ENCODE assay signal across 26 mouse cellular contexts in the genomic region with DNA sequence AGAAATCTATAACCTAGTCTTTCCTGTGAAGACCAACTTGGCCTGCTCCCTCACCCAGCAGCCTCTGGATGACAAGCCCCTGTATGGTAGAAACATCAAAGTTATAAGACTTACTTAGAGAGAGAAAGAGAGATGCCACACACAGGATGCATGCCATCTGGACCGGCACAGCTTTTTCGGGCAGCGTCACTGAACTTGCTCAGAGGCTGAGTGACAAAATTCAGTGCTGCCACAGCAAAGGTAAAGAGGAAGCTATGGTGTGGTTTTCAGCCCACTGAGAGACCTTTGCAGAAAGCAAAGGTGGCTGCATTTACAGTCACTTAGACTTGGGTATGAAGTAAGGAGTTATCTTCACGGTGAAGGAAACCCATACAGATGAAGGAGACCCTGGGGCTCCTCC. TPM values are rescaled to one million over a fixed set of nuclear protein-coding genes. Genes with fewer than 3 reads are reported as not detected.
A peak's percentile ranks its signal among the peaks of the same experiment; 100 is the strongest.
DNase-seq lines count a peak whose midpoint lies in the region; ATAC-seq and TF ChIP-seq lines count a peak whose summit lies in the region.
"Had no signal": no experiment of that assay in that cellular context is flagged by ENCODE, and none has a peak within 500 bp of the region (broad histone marks: within the 10 kb centered on the region; RNA-seq: fewer than 3 reads in every experiment).

Gene Cd101, minus strand, starts transcription at position 218 of the 400 bp plus-strand sequence.

- H3K27ac ChIP-seq in thymus, adult 2 months (ENCODE audit: control insufficient read depth, insufficient read depth, low read length) = peak within 1 kb of the TSS; percentile 13; the same call in 1 of the 2 replicates
- H3K27ac ChIP-seq: embryonic facial prominence, embryonic 10.5 days; heart, adult 2 months; hindbrain, embryonic 10.5 days; hindbrain, postnatal 0 days; limb, embryonic 13.5 days; liver, embryonic 13.5 days; lung, embryonic 15.5 days; midbrain, embryonic 13.5 days; neural tube, embryonic 13.5 days had no signal

- no peak for TF ChIP-seq POLR2A in thymus, adult 2 months (IDR thresholded peaks at IDR 0.05; ENCODE audit: control insufficient read depth, extremely low read depth, insufficient read depth, low read length, poor library complexity)

- peaks cover 21% of the 10 kb centered on the region for H3K4me1 ChIP-seq in thymus, adult 2 months (replicated peaks; ENCODE audit: control insufficient read depth, insufficient read depth, low read length)
- H3K4me1 ChIP-seq: hindbrain, embryonic 10.5 days; midbrain, embryonic 13.5 days; neural tube, embryonic 13.5 days had no signal

- WGBS in thymus, adult 2 months = 6% methylated on average over 4 of the region's 4 CpGs

- peak; percentile 64 for ATAC-seq in inflammation-experienced regulatory T-cells, adult 6 months
- ATAC-seq: hindbrain, postnatal 0 days; midbrain, embryonic 13.5 days had no signal

- TF ChIP-seq CTCF in thymus, adult 2 months (IDR thresholded peaks at IDR 0.05; ENCODE audit: borderline replicate concordance, control insufficient read depth, extremely low read depth, insufficient read depth, low read length, poor library complexity) = no peak

- no peaks in the 10 kb centered on the region for H3K36me3 ChIP-seq in thymus, adult 2 months (ENCODE audit: control insufficient read depth, insufficient read depth, low read length)
- H3K36me3 ChIP-seq: embryonic facial prominence, embryonic 10.5 days; heart, embryonic 15.5 days; hindbrain, embryonic 10.5 days; limb, embryonic 13.5 days; liver, embryonic 13.5 days; lung, embryonic 15.5 days; midbrain, embryonic 13.5 days; neural tube, embryonic 13.5 days had no signal

- H3K27me3 ChIP-seq in thymus, adult 2 months (ENCODE audit: control insufficient read depth, insufficient read depth, low read length) = no peaks in the 10 kb centered on the region
- H3K27me3 ChIP-seq: heart, embryonic 15.5 days; limb, embryonic 13.5 days; liver, embryonic 13.5 days; lung, embryonic 15.5 days; midbrain, embryonic 13.5 days; neural tube, embryonic 13.5 days had no signal

- H3K4me3 ChIP-seq in thymus, adult 2 months (ENCODE audit: control insufficient read depth, insufficient read depth, low read length) = no peak within 1 kb of the TSS
- H3K4me3 ChIP-seq: embryonic facial prominence, embryonic 10.5 days; heart, adult 2 months; heart, embryonic 15.5 days; hindbrain, embryonic 10.5 days; limb, embryonic 13.5 days; liver, embryonic 13.5 days; lung, embryonic 15.5 days; midbrain, embryonic 13.5 days; neural tube, embryonic 13.5 days had no signal

- peak; percentile 74 for DNase-seq in CD4-positive helper T cell, adult 2 months (ENCODE audit: low read depth, low spot score)
- DNase-seq in T-cell, adult 2 months (ENCODE audit: low spot score) = peak; percentile 83
- peak; percentile 72 for DNase-seq in thymus, adult 2 months
- DNase-seq in cerebellum, postnatal 36 days = no peak
- DNase-seq in embryo, embryonic 9.5 days (ENCODE audit: extremely low spot score) = no peak
- no peak for DNase-seq in cerebellum, postnatal 14 days
- no peak for DNase-seq in left cerebral cortex, adult 11 months (ENCODE audit: low spot score)
- DNase-seq: adrenal gland, postnatal 10 days; cerebellum, adult 11-12 months; cerebellum, postnatal 25 days; gastrocnemius, postnatal 14 days; heart, adult 2 months; kidney, adult 9 months; kidney, postnatal 36 days; liver, embryonic 13.5 days; right cerebral cortex, postnatal 14 days; spleen, adult 18-20 months had no signal

RNA-seq across cellular contexts. Expression of gene Cd101, which starts in this region (rescaled TPM):
- 10 to 100 TPM; 10.9 to 26.5 (median 26.5) TPM for polyA plus RNA-seq in inflammation-experienced regulatory T-cells, adult 6 months (2017; shearing (Covaris generic))
- 1.4 and 1.6 TPM in 2 replicates for polyA plus RNA-seq in thymus, adult 2 months (2012; rRNA removed)
- polyA plus RNA-seq: embryonic facial prominence, embryonic 10.5 days; hindbrain, embryonic 10.5 days; midbrain, embryonic 13.5 days had no signal

Comparison
In these comparisons a context has a peak if more than half of its experiments do, and no peak if none do; other contexts are left out.
1. DNase-seq: peak in CD4-positive helper T cell, adult 2 months (single experiment), T-cell, adult 2 months (single experiment) and thymus, adult 2 months (single experiment); none in cerebellum, postnatal 36 days (0 of 2), embryo, embryonic 9.5 days (single experiment), cerebellum, postnatal 14 days (0 of 2) and left cerebral cortex, adult 11 months (single experiment).